Mouse (Mus musculus): Measurements from ENCODE around the gene Prkar1a.

Prkar1a gene

DNA sequence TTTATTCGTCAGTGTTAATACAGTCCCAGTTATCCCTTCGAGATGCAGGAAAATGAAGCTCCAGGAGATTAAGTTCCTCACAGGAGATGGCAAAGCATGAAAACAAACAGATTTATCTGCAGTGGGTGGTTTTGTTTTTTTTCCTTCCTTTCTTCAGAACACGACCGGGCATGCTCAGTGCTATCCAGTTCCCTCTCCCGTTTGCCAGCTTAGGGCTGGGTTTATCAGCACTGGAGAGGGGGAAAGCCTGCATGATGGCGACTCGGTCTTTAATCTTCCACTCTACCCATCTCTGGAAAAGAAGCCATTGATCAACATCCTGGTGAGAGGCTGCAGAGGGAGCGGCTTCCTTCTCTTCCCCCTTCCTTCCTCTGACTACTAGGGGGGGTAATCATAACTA is at the start of gene Prkar1a:
Prkar1a (plus strand) TSS at position 200 of the 400 bp plus-strand sequence.
- DNase-seq (ENCODE audit: low spot score in 2 of 2), result no peak

DNA sequence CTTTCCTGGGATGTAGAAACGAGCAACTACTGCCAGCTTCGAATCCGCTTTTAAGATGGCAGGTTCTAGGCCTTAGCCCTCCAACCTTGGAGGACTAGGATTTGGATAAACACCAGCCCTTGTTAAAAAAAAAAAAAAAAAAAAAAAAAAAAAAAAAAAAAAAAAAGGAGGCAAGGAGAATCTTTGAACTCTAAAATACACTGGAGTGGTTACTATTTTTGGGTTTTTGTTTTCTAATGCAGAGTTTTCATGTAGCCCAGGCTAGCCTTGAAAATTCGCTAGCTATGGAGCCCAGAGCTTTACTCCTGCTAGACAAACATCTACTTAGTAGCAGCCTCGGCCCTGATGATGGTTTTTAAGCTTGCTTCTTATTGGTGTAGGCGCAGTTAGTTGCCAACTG is 41.6 kb upstream of the Prkar1a start:
- no peak for DNase-seq (ENCODE audit: low spot score in 2 of 2)

DNA sequence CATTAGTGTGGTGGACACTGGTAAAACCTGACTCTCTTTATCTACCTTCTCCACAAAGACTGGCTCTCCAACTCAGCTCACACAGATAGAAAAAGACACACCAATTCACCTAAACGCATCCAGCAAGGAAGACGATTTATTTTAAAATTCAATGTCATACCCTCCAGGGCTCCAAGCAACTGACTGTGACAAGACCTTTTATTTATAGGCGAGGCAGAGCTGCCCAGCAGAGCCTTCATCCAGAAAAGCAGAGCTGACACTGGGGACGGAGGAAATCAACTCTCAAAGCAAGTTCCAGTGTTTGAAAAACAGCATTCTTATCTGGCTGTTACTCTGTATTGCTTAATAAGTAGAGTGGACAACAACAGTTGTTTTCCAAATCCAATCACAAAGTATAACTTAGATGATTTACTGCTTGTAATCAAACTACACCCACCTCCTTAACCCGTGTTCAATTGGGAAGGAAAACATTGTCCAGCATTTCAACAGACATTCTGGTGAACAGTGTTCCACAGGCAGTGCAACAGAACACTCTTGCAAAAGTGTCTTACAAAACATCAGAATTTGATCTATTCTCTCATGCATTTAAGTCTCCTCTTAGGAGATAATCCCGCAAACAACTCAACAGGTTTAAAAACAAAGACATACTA is 40.1 kb upstream of the Prkar1a start:
- no peak for DNase-seq (ENCODE audit: low spot score in 2 of 2)

DNA sequence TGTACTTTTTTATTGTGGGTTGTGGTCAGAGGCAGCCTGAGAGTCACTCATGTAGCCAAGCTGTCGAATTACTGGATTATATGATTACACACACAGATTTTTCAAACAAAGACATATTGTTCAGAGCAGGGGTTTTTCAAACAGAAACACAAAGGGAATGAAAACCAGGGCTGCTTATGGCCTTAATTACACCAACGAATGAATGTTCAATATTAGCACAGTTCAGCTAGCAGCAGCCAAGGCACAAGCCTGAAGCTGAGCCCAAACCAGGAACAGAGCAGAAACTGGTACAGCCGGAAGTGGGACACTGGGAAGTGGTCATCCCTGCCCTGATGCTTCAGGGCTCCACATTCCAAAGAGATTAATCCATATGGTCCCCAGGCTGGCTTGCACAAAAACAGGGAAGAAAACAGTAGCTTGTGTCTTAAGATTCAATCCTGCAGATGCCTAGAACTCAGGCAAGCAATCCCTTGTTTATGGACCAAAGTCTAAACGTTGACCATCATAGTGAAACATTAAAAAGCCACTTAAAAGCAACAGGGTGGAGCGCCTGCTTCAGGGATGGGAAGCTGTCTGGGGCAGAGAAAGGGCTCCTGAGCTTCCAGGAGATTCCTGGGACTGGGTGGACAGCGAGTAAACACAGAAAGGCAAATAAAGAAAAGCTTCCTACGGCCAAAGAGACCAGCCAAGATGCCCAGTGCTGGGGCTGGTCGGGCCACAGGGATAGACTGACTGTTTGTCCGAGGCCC is 39.0 kb upstream of the Prkar1a start:
- no peak for DNase-seq (ENCODE audit: low spot score in 2 of 2)

DNA sequence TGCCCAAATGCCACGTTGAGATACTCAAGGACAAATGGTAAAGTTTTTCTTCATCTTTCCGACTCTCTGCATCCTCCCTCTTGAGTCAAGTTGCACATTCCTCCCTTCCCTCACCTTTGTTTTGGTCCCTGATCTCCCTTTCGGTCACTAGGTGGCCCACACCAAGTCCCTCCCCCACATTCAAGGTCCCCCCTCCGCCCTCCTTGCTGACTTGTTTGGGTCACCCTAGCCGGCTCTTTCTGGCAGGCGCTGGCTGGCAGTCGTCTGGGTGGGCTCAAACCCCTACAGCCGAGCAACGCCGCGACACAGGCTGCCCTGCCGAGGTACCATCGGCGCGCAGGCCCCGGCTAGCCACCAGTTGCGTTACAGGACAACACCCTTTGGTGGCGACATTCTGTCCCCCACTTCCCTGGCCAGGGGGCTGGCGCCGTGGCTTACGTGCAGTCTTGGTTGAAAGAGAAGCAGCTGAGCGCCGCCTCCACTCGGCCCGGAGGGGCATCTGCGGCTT is 38.4 kb upstream of the Prkar1a start:
- no peak for DNase-seq (ENCODE audit: low spot score in 2 of 2)

DNA sequence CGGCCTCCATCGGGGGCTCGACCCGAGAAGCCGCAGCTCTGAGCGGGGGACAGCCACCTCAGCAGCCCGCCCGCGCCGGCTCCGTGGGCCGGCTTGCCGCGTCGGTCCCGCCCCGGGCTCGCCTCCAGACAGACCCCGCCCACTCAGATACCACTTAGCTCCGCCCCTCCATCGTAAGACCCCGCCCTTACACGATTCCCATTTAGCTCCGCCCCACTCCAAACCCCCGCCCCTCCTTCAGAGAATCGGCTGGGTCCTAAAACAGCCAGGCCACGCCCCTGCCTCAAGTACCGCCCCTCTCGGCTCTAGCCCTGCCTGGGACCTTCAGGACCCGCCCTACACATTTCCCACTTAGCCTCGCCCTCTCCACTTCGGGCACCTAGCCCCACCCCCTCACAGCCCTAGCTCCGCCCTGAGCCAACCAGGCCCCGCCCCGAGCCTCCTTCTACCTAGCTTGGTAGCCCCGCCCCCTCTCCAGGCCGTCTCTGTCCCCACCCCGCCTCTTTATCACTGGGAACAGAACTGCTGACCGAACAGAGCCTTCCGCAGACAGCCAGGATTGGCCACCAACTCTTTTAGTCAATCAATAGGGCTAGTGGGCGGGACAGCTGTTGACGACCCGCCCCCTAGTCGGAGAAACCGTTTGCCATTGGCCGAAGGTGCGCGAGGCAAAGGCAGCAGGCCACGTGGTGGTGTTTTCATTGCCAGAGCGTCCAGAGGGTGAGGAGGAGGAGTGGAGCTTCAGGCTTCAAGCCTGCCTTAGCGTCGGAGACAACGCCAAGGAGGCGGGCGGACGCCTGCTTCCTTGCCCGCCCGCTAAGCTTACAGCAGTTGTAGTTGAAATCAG is 37.7 kb upstream of the Prkar1a start, which contains the start of gene Wipi1:
Wipi1 (minus strand) TSS at position 665 of the 847 bp plus-strand sequence.
- DNase-seq (ENCODE audit: low spot score in 2 of 2), result peak; percentile 97 to 98

DNA sequence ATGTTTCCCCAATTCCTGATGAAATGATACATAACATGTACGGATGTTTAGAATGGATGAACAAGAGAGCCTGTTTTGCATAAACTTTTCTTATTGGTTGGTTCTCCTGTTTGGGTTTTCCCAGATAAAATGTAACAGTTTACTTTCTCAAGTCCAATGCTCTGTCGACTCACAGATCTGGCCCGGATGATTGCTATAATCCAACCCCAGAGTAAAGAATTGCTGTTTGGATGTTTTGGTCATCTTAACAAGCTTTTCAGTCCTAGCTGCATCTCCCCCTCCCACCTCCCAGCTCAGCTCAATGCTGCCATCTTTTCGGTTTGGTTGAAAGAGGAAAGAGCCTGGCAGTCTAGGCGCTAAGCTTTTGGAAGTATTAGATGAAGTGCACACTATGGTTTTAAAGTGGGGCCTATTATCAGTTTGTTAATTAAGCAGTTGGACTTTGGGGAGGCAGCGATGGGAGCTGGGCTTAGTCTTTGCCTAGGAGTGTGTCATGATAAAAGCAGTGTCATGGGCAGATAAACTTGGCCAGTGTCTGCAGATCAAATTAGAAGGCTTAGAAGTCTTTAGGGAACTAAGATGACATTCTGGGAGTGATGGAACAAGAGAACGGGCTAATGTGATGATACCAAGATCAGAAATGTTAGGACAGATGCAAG is 36.2 kb upstream of the Prkar1a start:
- DNase-seq (ENCODE audit: low spot score in 2 of 2), result no peak

DNA sequence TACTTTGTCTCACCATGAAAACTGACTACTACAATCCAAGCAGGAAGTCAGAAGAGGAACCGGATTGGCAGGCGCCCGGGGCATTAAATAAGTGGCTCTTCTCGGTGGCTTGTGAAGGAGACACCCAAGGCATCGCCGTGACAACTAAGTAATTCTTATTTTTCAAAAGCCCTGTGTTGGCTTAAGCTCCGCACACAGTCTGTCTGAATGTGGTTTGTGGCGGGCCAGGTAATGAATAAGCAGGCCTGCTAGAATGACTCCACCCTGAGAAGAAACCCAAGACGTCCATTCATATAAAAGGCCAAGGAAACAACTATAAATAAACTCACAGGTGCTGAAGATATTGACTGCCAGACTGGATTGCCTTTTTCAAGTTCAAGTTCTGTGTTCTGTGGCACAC is 33.9 kb upstream of the Prkar1a start:
- no peak for DNase-seq (ENCODE audit: low spot score in 2 of 2)

DNA sequence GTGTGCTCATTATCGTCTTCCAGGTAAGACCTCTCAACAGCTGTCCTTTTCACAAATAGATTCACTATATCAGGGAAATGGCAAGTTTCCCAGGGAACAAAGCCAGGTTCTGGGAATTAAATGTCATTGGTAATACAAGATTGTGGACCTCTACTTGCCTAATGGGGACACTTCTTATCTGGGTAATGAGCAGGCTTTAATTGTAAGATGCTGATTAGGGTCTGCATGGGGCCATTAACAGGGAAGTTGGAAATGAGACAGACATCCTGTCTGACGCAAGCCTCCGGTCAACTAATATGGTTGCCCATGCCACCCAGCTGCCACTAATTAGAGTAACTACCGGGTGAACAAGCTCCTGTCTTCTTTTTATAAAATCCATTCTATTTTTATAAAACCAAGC is 32.9 kb upstream of the Prkar1a start:
- DNase-seq (ENCODE audit: low spot score in 2 of 2), result no peak

DNA sequence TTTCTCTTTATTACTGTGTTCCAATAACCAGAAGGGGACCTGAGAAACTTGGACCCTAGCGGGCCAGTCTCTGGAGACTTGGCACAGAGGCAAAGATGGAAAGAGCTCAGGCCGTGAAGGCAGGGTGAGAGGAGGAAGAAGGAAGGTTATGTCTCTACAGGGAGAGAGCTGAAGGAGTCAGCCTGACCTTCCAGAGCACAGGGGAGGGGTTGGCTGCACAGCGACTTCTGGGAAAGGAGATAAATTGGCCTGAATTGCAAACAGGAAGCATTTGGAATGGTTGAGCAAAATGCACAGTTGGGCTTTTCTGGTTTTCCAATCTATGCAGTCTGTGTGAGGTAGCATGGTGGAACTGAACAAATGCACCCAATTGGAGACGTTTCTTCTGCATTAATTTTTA is 32.4 kb upstream of the Prkar1a start:
- DNase-seq (ENCODE audit: low spot score in 2 of 2), result no peak

DNA sequence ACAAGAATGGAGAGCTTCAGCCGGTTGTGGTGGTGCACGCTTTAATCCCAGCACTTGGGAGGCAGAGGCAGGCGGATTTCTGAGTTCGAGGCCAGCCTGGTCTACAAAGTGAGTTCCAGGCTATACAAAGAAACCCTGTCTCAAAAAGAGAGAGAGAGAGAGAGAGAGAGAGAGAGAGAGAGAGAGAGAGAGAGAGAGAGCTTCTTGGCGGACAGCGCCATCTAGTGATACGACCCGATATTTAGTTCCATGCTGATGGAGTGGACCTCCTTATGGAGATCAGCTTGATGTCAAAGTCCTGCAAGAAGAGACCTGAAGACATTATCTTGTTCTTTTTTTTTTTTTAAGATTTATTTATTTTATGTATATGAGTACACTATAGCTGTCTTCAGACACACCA is 30.1 kb upstream of the Prkar1a start:
- DNase-seq (ENCODE audit: low spot score in 2 of 2), result peak; percentile 53 to 75

DNA sequence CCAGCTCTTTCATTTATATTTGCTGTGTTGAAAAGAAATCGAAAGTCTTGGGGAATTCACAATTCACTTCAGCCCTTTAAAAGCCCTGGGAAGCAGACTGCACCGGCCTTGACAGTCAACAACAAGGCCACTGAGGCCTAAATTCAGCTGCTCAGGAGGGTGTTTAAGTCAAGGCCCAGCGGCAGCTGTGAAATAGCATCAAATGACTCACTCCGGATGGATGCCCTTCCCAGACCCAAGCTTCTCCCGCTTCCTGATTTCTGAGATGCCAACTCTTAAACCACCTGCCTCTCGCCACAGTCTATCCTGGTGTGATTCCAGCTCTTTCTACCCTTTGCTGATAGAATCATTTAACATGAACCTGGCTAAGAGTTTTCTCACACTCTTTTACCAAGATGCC is 28.8 kb upstream of the Prkar1a start:
- no peak for DNase-seq (ENCODE audit: low spot score in 2 of 2)

DNA sequence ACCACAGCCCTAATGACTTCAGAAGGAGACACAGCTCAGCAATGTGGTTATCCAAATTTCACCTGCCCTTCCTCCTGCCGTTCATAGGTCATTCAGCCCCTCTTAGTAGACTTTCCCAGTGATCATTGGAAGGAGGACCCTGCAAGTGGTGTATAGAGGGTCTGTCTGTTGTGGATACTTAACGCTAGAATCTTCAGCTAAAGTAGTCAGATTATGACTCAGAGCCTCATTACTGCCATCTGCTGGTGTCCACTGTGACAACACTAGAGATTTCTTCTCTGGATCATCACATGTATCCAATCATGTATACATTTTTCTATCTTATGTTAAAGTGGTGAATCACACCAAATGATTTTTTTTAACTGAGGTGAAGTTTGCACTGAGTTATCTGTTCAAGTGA is 28.0 kb upstream of the Prkar1a start:
- peak; percentile 77 to 82 for DNase-seq (ENCODE audit: low spot score in 2 of 2)

DNA sequence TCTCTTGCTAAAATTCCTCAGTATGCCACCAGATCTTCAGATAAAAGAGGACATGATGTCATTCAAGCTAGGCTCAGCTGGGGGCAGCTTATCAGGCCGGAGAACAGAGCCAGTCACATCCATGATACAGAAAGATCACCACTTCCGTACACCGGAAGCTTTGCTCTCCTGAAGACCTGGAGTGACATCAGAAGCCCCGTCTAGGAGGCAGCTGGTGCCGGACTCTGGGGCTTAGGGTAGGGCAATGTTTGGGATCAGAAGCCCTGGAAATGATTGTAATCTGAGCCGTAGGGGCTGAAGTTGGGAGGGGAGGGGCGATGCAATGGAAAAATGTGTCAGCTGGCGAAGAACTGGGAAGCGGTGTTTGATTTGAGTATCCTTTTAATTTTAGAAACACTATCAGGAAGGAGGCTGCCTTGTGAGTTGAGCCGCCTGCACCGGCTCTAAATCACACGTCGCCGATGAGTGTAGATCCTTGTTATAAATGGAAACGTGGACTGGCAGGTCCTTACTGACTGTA is 26.6 kb upstream of the Prkar1a start:
- peak; percentile 11 to 42 for DNase-seq (ENCODE audit: low spot score in 2 of 2)

DNA sequence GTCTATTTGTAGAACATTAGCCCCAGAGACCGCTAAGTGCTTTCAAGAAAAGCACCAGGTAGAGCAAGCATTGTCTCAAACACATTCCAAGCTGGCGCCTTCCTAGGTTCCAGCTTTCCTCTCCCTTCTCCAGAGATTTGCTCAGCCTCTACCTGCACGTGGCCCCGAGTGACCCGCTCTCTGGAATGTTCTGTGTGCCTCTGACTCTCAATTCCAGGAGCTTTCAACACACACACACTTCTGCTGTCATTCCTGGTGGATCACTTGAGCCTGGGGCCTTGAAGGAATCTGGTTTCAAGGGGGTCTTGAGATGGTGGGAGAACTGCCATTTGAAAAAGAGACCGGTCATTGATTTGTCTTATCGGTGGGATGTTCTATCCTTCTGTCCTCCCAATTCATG is 26.0 kb upstream of the Prkar1a start:
- no peak for DNase-seq (ENCODE audit: low spot score in 2 of 2)

DNA sequence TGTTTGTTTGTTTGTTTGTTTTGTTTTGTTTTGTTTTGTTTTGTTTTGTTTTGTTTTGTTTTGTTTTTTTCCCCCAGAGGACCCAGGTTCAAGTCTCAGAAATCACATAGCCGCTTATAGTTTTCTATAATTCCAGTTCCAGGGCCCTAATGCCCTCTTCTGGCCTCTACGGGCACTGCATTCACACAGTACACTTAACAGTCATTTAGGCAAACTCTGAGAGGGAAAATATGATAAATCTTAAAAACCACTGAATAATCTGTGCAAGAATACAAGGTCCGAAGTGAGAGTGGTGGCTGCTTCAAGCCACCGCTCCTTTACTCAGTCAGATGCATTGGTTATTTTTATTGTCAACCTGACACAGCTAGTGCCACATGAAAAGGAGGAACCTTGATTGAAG is 21.6 kb upstream of the Prkar1a start:
- DNase-seq (ENCODE audit: low spot score in 2 of 2), result no peak

DNA sequence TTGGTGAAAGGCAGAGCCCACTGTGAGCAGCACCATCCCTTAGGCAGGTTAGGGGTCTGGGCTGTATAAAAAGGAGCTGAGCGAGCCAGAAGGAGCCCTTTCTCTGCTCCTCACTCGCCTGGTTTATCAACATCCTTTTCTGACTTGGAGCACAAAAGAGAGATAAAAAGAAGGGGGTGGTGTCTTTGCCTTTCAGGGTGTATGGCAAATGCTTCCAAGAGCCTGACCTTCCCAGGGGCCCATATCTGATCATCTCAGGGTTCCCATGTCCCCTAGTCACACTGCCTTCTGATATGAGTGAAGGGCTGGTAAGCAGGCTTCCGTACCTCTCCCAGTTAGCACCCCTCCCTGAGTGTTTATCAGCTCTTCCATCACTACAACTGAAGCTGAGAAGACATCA is 21.1 kb upstream of the Prkar1a start:
- no peak for DNase-seq (ENCODE audit: low spot score in 2 of 2)

DNA sequence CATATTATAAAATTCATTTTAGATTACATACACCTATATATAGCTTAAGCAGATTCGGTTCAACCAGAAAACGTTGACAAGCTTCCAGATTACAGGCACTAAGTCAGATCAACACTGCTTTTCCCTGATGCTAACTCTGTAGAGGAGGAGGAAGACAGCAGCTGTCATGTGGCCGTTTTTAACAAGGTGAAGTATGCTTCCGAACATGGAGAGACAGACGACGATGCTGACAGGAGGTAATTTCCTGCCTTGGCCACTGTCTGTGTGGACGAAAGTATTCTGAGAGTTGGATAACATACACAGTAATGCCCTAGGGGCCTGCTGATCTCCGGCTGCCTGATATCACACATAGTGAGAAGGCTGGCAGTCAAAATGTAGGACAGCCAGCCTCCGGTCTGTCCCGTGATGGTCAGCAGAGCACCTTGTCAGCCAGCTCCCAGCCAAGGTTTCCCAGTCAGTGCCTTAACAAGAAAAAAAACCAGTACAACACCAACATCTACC is 20.1 kb upstream of the Prkar1a start:
- DNase-seq (ENCODE audit: low spot score in 2 of 2), result no peak

DNA sequence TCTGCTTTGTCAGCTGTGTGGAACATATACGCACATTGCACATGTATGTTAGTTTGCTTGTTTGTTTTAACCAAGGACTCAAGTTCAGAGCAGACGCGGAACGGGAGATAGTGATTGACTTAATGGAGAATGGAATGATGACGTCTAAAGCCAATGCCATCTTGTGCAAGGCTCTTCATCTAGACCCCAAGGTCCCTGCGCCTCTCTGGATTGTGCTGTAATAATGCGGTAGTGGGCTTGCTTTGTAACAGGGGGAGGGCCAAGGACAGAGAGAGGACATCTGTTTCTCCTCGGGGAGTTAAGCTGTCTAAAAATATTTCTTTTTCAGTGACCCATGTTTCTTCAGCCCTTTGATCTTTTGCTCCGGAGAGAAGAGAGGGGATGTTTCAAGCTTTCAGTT is 14.3 kb upstream of the Prkar1a start:
- DNase-seq (ENCODE audit: low spot score in 2 of 2), result no peak

DNA sequence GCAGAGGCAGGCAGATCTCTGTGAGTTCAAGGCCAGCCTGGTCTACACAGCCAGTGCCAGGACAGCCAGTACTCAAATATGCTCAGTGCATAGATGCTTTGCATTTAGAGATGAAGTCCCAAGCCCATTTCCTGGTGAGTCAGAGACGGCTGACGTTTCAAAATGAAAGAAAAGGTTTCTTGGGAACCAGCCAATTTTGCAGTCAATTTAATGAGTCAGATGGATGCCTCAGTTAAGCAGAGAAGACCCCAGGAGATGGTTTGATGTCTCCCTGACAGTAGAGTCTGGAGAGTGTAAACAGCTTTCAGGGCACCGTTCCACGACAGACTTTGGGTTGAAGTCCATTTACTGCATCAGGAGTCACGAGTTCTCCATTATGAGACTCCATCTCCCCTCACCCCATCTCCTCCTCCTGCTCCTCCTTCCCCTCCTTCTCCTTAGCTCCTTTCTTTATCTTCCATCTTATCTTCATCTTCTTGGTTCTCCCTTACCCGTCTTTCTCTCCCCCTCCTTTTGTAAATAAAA is 13.3 kb upstream of the Prkar1a start:
- DNase-seq (ENCODE audit: low spot score in 2 of 2), result no peak
